Mouse (Mus musculus) liver, adult 2 months (tissue): Measurements from ENCODE around the gene Lepr.

Source experiments
- CTCF ChIP-seq: fragments of 200-500 bp; IDR thresholded peaks from 2 replicates; pipeline ENCODE4 v1.5.1; 2011; ENCODE audit warnings: low read depth, low read length, control low read depth
- POLR2A ChIP-seq: fragments of 200-500 bp; IDR thresholded peaks from 2 replicates; pipeline ENCODE4 v1.6.1; 2011; ENCODE audit warnings: low read length, control low read depth; ENCODE audit not compliant: insufficient read depth; ENCODE audit errors: extremely low read depth

DNA sequence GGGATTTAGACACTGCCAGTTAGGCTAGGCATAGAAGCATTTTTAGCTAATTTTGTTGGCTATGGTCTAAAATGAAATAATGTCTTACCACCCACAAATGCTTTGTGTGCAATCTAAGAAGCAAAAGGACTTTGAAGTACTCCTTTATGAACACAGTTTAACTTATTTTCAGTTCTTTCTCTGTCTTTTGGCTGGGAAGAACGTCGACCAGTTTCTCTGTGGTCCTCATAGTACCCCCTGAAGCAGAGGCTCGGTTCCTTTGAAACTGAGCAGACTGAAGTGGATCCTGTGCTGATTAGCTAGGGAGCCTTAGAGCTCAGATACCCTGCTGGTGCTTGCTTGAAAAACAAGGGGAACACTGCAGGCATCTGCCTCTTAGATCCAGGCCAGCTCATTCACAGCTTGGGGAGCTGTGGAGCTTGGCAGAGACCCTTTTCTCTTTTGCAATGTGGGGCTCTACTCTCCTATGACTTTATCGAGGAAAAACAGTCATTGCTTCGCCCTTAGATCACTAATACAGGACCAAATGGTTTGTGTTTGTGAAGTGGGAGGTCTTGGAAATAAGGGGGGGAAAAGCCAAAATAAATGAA is 1.9 kb downstream of the Lepr start:
- TF ChIP-seq POLR2A (no peak), CTCF (no peak)
